Mouse (Mus musculus): ENCODE measurements around the gene Col4a1.

The Col4a1 gene

DNA sequence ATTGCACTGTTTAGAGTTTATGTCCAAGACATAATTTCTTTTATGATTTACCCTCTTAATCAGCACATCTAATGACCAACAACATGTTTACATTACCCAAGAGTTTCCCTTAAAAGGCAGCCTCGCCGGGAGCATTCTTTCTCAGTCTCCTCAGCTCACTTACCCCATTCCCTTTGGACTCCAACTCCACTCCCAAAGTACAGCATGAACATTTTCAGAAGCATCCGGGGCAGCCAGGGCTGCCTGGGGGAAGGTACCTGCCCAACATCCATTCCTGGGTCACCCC, 13.4 kb downstream of the Col4a1 start:
- DNase-seq (ENCODE audit: low spot score in 2 of 2), result no peak

DNA sequence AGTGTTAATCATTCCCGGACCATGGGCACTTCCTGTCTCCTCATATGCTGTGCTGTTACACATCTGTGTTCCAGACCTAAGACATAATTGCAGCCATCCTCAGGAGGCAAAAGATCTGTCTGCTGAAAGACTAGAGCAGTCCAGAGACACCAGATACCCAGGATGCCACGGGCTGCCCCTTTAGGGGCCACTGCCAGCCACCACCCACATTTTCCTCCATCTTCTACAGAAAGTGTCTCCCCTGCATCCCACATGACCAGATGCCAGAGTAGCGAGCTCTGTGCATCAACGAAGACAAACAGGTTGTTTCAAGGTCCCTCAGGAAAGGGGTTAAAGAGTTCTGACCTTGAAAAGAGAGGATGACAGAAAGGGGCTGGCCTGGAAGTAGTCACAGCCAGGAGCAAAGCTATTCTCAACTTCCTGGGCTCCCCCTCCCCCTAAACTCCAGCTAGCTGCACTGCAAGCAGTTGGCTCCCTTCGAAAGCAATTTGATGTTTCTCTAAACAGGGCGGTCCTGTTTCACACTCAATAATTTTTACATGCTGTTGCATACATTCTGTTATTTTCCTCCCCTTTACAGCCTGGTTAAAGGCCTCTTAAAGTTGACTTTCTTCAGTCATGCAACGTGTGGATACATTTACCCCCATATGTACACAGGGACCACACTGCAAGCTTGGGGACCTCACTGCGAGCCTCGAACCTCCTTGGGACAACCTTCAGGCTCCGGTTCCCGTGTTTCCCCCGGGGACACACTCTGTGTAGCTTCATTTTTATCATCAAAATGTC, 13.9 kb downstream of the Col4a1 start:
- no peak for DNase-seq (ENCODE audit: low spot score in 2 of 2)

DNA sequence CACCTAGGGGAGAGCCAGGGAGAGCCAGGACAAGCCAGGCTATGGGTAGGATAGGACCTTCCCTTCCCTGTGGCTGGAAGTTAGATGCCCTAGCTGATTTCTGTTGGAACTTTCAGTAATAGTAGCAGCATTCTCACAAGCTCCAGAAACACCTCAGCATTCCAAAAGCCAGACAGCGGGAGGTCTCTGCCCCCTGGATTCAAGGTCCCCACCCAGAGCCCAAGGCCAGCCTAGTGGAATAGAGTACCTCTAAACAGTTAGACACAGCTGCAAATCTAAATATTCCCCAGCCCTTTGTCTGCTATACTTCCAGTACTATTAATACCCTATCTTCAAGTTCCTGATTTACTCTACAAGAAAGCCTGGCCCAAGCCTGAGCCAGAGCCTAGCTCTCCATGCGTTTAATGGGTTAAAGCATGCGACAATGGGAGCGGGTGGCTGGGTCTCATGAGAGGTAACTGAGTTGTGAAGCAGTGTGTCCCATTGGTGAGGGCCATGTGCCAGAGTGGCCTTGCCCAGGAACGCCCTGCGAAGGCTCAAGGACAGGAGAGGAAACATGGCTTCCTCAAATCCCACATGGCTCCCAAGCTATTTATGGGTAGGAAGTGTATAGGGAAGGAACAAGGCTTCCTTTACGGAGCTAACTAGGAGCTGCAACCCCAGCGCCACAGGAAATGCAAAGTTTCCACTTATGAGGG, 15.3 kb downstream of the Col4a1 start:
- no peak for DNase-seq (ENCODE audit: low spot score in 2 of 2)

DNA sequence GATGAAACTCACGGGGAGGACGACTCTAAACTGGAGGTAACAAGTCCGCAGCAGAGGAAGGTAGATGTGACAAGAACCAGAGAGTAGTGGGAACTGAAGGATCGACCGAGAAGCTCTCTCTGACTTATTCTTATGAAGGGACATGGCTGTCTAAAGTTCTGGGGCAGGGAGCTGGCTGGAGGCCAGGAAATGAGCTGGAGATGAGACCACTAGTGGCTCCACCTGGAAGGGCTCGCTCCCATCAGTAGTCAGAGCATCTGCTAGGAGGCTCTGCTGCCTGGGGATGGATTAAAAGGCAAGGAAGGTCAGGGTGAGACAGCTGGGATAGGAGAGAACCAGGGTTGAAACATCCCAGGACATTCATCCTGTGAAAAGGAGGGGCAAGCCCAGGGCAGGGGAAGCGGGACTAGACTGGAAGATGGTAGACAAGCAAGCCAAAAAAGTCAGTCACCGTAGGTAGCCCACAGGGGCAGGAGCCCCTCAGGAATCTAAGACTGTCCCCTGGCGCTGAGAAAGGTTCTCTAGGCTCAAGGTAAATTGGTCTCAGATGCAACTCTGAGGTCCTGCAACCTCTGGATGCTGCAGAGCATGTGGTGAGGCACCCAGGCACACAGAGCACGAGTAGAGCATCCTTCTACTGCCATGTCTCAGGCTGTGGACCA, 16.2 kb downstream of the Col4a1 start:
- DNase-seq (ENCODE audit: low spot score in 2 of 2), result no peak

DNA sequence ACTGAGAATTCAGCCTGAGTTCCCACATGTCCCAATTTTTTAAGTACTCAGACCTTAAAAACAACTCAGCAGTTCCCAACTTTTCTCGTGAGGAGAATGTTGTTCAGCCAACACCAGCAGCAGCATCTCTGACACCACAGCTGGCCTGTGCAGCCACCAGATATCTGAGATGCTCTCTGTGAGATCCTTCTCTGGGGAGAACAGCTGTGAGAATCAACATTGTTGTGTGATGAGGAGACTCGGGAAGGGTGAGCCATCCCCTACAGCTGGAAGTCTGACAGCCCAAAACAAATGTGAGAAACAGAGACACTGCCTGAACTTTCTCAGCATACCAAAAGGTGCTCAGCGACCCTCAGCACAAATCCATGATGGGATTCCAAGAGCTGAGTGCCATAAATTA, 20.0 kb downstream of the Col4a1 start:
- DNase-seq (ENCODE audit: low spot score in 2 of 2), result no peak

DNA sequence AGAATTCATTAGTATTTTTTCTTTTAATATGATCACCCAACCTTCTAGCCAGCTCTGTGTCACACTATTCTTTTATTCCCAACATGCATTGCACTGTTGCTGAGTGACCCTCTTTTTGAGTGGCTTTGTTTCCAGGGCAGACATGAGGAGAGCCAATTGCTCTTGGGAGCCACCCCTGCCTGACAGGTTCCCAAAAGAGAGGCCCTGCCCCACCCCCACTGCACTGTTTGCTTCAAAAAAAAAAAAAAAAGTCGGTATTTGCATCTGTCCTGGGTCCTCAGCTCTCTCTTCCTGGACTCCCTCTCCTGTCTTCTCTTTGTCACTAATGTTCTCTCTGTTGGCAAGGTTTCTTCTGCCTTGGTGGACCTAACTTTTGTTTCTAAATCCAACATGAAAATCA, 22.1 kb downstream of the Col4a1 start:
- DNase-seq (ENCODE audit: low spot score in 2 of 2), result no peak

DNA sequence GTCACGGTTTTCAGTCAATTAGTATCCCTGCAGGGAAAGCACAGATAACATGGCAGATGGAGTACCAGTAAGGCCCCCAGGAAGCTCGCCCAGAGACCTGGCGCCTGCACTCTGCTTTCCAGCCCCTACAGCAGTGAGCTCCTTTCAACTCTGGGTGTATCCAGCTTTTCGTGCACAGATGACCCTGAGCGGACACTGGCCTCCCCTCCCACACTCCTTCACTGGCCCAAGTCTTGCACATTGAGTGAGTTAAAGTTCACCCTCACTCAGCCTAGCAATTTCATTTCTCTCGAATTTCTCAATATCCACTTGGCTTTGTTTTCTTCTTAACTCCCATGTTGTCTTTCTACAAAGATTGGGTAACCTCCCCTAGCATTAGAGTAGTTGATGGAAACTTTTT, 24.3 kb downstream of the Col4a1 start:
- no peak for DNase-seq (ENCODE audit: low spot score in 2 of 2)

DNA sequence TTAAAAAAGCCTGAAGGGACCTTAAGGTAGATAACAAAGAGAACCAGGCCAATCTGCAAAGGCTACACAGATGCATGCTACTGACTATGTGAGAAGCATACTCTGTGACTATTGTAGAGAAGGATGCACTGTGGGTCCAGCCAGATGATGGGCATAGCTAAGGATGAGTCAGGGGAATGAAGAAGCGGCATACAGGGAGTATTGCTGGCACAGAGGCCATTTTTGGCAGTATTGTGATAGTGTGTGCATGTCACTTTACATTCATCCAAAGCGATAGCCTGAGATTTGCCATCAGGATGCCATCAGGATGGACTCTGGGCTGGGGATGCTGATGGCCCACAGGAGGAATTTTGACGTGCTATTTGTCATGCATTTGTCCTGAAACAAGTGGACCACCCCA, 25.5 kb downstream of the Col4a1 start:
- DNase-seq (ENCODE audit: low spot score in 2 of 2), result no peak

DNA sequence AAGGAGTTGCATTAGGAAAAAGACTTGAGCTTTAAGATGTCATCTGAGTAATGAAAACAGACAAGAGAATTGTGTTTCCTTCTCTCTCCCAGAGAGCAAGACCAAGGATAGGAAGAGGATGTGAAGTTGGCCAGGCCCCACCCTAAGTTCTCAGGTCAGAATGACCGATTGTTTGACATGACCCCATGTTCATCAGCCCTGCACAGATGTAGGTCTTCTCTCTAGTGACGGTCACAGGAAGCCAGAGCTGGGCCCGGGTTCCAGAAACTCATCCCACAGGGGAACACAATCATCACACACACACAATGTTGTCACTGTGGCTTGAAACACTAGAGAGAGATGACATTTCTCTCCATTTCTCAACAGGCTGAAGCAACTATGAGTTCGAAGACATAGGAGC, 27.2 kb downstream of the Col4a1 start:
- DNase-seq (ENCODE audit: low spot score in 2 of 2), result no peak

DNA sequence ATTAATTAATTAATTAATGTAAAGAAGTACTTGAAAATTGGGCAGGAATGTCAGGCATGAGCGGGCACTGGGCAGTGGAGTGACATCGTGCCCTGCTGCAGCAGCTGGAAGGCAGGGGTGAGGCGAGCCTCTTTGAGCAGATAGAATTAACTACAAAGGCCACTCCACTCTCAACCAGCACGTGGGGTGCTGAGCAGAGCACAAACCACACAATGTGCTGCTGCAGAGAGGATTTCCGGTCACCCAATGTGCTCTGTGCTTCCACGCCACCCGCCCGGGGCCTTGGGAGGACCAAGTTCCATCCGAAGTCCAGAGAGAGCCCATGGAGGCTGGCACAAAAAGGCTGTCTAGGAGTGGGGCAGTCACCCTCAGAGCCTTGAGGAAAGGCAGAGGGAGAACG, 29.4 kb downstream of the Col4a1 start:
- no peak for DNase-seq (ENCODE audit: low spot score in 2 of 2)

DNA sequence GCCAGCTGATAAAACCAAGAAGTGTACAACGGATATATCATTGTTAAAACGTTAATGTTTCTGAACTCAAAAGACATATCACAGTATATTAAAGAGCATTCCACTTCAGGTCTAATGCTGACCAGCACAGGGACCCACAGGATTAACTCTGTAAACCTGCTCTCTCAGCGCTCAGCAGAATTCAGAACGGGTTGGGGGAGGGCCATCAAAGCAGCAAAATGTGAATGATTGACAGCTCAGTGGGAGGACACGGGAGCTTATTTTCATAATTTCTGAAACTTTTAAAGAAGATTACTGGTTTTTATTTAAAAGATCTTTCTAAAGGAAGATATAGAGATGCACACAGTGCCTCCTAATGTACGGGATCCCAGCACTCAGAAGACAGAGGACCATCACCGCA, 29.9 kb downstream of the Col4a1 start:
- DNase-seq (ENCODE audit: low spot score in 2 of 2), result no peak

DNA sequence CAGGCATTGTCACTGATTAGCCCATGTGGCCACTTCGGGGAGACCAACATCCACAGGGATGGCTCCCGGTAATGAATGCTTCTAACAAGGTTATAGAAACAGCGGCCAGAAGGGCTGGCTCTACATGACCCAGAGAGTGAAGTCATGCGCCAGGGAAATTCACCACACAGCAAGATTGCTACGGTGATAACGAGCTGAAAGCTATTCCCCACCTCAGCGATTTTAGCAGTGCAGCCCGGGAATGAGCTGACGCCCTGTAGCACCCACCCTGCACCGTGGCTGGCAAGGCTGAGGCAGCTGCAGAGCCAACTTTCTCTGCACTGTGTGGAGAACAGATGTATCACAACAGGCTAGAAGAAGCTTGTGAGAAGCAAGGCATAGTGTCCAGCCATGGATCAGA, 30.5 kb downstream of the Col4a1 start:
- DNase-seq (ENCODE audit: low spot score in 2 of 2), result no peak

DNA sequence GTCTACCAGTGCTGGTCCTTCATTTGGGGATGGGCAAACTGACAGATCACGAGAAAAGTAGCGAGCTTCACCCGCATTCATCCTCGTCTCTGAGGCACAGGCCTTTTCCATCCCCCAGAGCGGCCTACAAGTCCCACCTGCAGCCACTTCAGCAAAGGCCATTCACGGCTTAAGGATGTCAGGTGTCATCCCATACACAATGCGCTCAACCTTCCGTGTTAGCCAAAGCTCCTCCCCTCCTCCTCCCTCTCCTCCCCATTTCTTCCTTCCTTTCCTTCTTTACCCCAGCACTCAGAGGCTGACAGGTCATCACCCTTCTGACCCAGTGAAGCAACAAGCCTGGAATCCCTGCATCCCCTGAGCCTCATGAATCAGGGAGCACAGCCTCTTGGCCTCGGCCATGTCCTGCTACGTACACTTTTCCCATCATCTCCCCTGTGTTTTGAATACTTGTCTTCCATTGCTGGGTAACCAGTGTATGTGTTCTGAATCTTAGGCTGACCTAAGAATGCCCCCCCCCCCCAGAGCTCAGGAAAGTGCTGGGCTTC, 31.8 kb downstream of the Col4a1 start:
- no peak for DNase-seq (ENCODE audit: low spot score in 2 of 2)

DNA sequence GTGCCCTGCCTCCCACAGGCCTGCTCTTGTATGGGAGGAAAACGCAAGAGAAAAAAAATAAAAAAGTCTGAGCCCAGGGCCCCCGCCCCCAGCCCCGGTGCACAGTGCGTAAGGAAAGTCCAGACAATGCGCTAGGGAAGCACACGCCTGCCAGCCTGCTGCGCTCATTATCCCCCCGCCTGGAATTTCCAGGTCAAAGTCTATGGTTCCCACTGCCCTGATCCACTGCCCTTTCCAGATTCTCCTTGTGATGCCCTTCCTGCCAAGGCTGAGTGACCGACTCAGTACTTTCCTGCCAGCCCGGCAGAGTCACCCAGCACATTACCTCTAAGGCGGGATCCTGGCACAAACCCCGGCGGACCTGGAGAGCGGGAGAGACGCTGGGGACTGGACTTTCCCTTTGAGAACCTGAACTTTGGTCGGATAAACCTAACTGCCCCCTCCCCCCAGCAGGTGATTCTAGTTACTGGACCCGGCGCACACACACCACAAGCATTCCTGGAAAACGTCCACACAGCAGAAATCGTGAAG, 33.3 kb downstream of the Col4a1 start:
- DNase-seq (ENCODE audit: low spot score in 2 of 2), result no peak

DNA sequence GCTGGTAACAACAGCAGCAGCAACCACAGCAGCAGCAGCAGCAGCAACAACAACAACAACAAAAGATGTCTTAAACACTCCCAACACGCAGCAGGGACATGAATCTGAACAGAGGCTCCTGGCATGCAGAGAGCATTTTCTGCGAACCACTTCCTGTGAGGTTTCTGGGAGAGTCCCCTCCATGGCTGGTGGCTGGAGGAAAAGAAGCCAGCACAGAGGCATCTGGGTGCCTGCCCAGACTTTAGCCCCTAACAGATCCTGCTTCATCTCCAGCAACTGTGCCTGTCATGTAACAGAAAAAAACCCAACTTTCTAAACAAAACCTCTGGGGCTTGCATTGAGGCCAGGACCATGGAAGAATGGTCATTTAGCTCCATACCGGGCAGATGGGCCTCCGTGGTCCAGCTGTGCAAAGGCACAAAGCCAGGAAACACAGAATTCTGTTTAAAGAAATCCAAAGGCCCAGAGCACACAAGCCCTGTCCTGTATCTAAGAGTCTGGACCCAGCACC, 34.5 kb downstream of the Col4a1 start:
- no peak for DNase-seq (ENCODE audit: low spot score in 2 of 2)

DNA sequence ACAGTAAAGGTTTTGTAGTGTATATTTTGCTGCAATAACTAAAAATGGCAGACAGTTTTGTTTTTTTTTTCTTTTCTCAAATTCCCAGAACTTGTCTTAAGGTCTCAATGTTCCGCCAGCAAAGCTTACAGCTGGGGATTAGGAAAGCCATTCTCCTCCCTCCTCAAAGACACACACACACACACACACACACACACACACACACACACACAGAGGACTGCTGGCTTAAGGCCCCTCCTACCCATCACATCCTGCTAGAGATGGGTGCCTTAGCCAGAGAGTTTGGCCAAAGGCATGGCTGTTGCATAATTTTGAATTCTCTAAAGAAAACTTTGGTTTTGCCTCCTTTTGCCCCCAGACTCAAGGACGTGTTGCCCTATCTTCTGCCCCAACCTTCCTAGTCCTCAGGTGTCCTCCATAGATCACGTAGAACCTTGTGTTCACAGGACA, 35.0 kb downstream of the Col4a1 start:
- no peak for DNase-seq (ENCODE audit: low spot score in 2 of 2)

DNA sequence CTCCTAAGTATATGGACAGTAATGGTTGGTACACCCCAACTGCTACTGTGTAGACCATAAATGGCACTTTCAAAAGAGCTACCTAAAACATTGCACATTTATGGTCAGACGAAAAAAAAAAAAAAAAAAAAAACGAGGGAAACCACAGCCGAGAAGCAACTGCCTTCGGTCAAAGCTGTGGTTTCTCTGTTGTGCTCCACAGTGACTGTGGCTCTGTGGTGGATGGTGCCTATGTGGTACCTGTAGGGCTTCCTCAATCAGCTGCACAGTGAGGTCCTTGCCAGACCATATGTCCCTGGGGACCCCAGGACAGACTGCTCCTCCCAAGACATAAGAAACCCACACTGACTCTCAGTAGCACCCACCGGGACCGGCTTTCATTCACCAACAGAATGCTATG, 36.3 kb downstream of the Col4a1 start:
- no peak for DNase-seq (ENCODE audit: low spot score in 2 of 2)

DNA sequence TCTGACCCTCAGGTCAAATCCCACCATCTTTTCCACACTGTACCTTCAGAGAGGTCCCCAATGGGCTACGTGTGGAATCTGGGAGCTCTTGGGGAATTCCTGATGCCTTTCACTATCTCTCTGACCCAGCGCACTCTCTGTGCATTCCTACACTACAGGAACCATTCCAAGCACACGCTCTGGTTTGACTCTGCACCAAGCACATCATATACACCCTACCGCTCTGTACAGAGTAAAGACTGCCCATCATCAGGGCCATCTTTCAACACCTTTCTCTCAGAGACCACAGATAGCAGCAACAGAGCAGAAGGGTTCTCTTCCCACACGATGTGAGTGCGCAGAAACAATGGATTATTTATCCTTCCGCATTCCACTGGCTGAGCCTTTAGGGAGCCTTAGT, 38.2 kb downstream of the Col4a1 start:
- no peak for DNase-seq (ENCODE audit: low spot score in 2 of 2)

DNA sequence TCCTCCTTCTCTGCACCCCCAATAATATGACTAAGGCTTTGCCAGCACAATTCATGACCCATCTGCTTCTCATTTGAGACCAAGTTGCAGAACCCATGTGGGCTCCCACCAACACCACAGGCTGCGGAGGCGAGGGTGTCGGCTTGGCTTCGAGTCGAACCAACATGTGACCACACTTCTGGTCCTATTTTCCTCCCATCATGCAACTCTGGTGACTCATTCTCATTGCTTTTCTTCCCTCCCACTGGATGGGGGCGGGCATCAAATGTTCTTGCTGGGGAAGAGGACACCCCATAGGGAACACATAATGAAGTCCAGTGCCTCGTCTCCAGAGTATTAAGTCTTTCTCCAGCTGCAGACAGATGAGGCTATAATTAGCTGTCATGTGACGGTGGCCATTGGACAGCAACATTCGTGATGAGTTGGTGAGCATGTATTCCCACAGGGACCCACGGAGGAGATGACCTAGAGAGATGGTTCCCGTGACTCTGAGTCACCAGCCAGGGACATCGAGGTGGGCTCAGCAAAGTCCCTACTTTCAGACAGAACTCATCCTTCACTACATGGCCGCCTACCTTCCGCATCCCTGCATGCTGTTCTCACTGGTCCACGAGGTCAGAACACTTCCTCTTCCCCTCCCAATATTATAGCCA, 39.0 kb downstream of the Col4a1 start:
- peak; percentile 87 to 92 for DNase-seq (ENCODE audit: low spot score in 2 of 2)

DNA sequence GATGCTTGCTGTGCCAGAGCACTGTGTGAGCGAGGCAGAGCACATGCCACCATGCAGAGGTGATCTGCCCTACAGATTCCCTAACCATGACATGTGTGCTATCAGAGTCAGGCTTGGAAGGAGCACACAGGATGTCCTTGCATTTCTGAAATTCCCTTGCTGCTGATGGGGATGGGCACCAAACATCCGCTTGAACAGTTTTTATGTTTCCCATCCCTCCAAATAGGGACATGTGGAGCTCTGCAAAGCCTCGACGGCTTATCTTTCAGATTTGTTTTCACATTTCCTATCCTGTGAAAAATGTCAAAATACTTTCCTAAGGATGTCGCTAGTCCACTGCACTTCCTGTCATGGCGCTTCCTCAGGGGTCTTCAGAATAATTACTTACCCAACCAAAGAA, 40.4 kb downstream of the Col4a1 start:
- DNase-seq (ENCODE audit: low spot score in 2 of 2), result no peak

DNA sequence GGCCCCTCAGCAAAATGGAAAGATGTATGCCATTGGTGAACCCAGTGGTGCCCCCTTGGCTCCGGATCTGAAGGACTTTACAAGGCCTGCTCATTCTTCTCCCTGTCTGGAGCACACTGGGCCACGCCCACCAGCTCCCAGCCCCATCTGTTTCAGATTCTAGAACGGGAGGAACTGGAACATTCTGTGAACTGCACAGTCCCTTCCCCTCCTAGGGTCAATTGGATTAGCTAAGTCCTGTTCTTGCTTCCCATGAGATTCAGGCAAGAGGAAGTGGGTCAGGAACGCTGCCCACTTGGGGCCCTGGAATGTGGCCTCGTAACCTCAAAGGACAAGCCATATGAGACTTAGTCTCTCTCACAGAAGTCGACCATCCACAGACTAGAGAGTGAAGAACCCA, 41.8 kb downstream of the Col4a1 start:
- no peak for DNase-seq (ENCODE audit: low spot score in 2 of 2)

DNA sequence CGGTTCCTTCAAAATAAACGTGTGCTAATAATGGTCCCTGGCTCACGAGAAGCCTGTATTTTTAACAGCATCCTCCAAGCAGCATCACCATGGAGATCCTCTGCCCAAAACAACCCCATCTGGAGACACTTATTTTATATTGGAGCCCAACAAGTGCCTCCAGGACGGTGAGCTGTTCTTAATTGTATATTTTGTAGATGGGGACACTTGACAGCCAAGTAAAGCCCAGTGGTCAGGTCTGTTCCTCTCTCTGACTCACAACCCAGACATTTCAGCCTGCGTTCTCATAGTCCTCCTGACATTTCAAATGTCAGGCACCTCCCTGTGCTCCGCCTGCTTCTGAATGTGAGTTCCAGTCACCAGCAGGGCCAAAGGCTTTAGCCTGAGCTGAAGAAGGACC, 43.9 kb downstream of the Col4a1 start:
- DNase-seq (ENCODE audit: low spot score in 2 of 2), result no peak
